Mouse (Mus musculus) CH12.LX (cell line): ENCODE results near the gene Cd34. TPM values are rescaled to one million over a fixed set of nuclear protein-coding genes. Genes with fewer than 3 reads are reported as not detected.

Experiments used
- DNase-seq: peaks from one replicate; pipeline ENCODE4 v3.0.0-alpha.2; 2013; ENCODE audit errors: extremely low read depth
- H3K27ac ChIP-seq: 2 replicates; pipeline ENCODE4 v1.5.1; 2012; ENCODE audit warnings: low read depth, mild to moderate bottlenecking, control low read depth, moderate library complexity; ENCODE audit not compliant: insufficient read depth
- H3K27me3 ChIP-seq: replicated peaks from 2 replicates; pipeline ENCODE3; 2012; ENCODE audit warnings: inconsistent platforms
- H3K36me3 ChIP-seq, 2 experiments: replicated peaks in 1 of 2; 2 replicates each; pipeline versions ENCODE3 to v1.6.1; 2012; ENCODE audit warnings: inconsistent platforms in 1 of 2, low read length in 1 of 2, mild to moderate bottlenecking in 1 of 2, mixed read lengths in 1 of 2, moderate library complexity in 1 of 2; ENCODE audit not compliant: control insufficient read depth in 1 of 2, insufficient read depth in 1 of 2
- H3K4me1 ChIP-seq, 2 experiments: 2 replicates each; pipeline ENCODE4 v1.6.1; 2012; ENCODE audit warnings: inconsistent platforms in 1 of 2, moderate library complexity in 1 of 2; ENCODE audit not compliant: insufficient read depth in 2 of 2, control insufficient read depth in 1 of 2
- H3K4me2 ChIP-seq: 2 replicates; pipeline ENCODE4 v1.6.1; 2012; ENCODE audit warnings: low read depth, mild to moderate bottlenecking, control low read depth; ENCODE audit not compliant: poor library complexity, insufficient read depth, severe bottlenecking
- H3K4me3 ChIP-seq, 3 experiments: fragments of 150-350 bp in 1 of 3; sonication (generic) in 1 of 3; replicated peaks in 1 of 3; 2 replicates each; pipeline versions ENCODE3 to v1.5.1; 2011 to 2012; ENCODE audit warnings: low read depth in 2 of 3, low read length in 2 of 3, mild to moderate bottlenecking in 2 of 3, moderate library complexity in 2 of 3, control low read depth in 1 of 3, improper control_type of control experiment in 1 of 3, inconsistent platforms in 1 of 3, mixed read lengths in 1 of 3; ENCODE audit not compliant: poor library complexity in 1 of 3
- H3K79me2 ChIP-seq: replicated peaks from 2 replicates; pipeline ENCODE4 v1.6.1; 2012; ENCODE audit warnings: mild to moderate bottlenecking, moderate library complexity; ENCODE audit not compliant: control insufficient read depth, poor library complexity, insufficient read depth, severe bottlenecking; ENCODE audit errors: extremely low read depth
- H3K9ac ChIP-seq: 2 replicates; pipeline ENCODE4 v1.6.1; 2012; ENCODE audit warnings: low read depth, mild to moderate bottlenecking, control low read depth, moderate library complexity; ENCODE audit not compliant: insufficient read depth
- H3K9me3 ChIP-seq: replicated peaks from 2 replicates; pipeline ENCODE3; 2012; ENCODE audit warnings: low read length, inconsistent platforms, mixed read lengths
- CHD2 ChIP-seq: IDR thresholded peaks from 2 replicates; pipeline ENCODE4 v1.6.1; 2011; ENCODE audit warnings: low read length, improper control_type of control experiment
- CTCF ChIP-seq, 2 experiments: IDR thresholded peaks in 1 of 2; conservative IDR thresholded peaks in 1 of 2; 2 replicates each; pipeline ENCODE4 v1.5.1; 2011 to 2012; ENCODE audit warnings: low read depth in 2 of 2, low read length in 2 of 2, improper control_type of control experiment in 1 of 2, inconsistent platforms in 1 of 2, mild to moderate bottlenecking in 1 of 2, moderate library complexity in 1 of 2
- ELF1 ChIP-seq: IDR thresholded peaks from 2 replicates; pipeline ENCODE4 v1.6.1; 2014; ENCODE audit warnings: low read depth, mild to moderate bottlenecking, inconsistent platforms, low read length, improper control_type of control experiment
- ETS1 ChIP-seq: conservative IDR thresholded peaks from 2 replicates; pipeline ENCODE4 v1.6.1; 2012; ENCODE audit warnings: low read depth, mild to moderate bottlenecking, inconsistent platforms, low read length, improper control_type of control experiment, moderate library complexity
- GABPA ChIP-seq: IDR thresholded peaks from 2 replicates; pipeline ENCODE4 v1.6.1; 2012; ENCODE audit warnings: low read depth, low read length, improper control_type of control experiment, inconsistent platforms; ENCODE audit not compliant: insufficient replicate concordance
- HCFC1 ChIP-seq: IDR thresholded peaks from 2 replicates; pipeline ENCODE4 v1.6.1; 2012; ENCODE audit warnings: low read depth, mild to moderate bottlenecking, inconsistent platforms, low read length, improper control_type of control experiment
- IRF4 ChIP-seq: IDR thresholded peaks from 2 replicates; pipeline ENCODE4 v1.6.1; 2014; ENCODE audit warnings: low read depth, mild to moderate bottlenecking, inconsistent platforms, low read length, improper control_type of control experiment
- JUN ChIP-seq: IDR thresholded peaks from 2 replicates; pipeline ENCODE4 v1.6.1; 2011; ENCODE audit warnings: low read depth, mild to moderate bottlenecking, low read length, improper control_type of control experiment, moderate library complexity; ENCODE audit not compliant: insufficient read depth
- MAFK ChIP-seq: IDR thresholded peaks from 2 replicates; pipeline ENCODE4 v1.6.1; 2011; ENCODE audit warnings: low read length, improper control_type of control experiment; ENCODE audit not compliant: insufficient replicate concordance
- MAX ChIP-seq: IDR thresholded peaks from 2 replicates; pipeline ENCODE4 v1.6.1; 2011; ENCODE audit warnings: low read length, improper control_type of control experiment
- MEF2A ChIP-seq: IDR thresholded peaks from 2 replicates; pipeline ENCODE4 v1.6.1; 2014; ENCODE audit warnings: low read depth, mild to moderate bottlenecking, inconsistent platforms, low read length, improper control_type of control experiment, borderline replicate concordance
- MXI1 ChIP-seq: IDR thresholded peaks from 2 replicates; pipeline ENCODE4 v1.6.1; 2011; ENCODE audit warnings: mild to moderate bottlenecking, low read depth, low read length, improper control_type of control experiment
- NRF1 ChIP-seq: IDR thresholded peaks from 2 replicates; pipeline ENCODE4 v1.6.1; 2014; ENCODE audit warnings: low read depth, mild to moderate bottlenecking, inconsistent platforms, low read length, improper control_type of control experiment, moderate library complexity
- PAX5 ChIP-seq: IDR thresholded peaks from 2 replicates; pipeline ENCODE4 v1.6.1; 2012; ENCODE audit warnings: low read length, inconsistent platforms, mixed read lengths
- POLR2A ChIP-seq: IDR thresholded peaks from 2 replicates; pipeline ENCODE4 v1.6.1; 2011; ENCODE audit warnings: low read depth, mild to moderate bottlenecking, improper control_type of control experiment, low read length
- POLR2AphosphoS2 ChIP-seq: IDR thresholded peaks from 2 replicates; pipeline ENCODE4 v1.6.1; 2011; ENCODE audit warnings: low read depth, low read length, improper control_type of control experiment
- RCOR1 ChIP-seq: conservative IDR thresholded peaks from 2 replicates; pipeline ENCODE4 v1.6.1; 2012; ENCODE audit warnings: low read depth, mild to moderate bottlenecking, inconsistent platforms, low read length, improper control_type of control experiment
- SIN3A ChIP-seq: IDR thresholded peaks from 2 replicates; pipeline ENCODE4 v1.6.1; 2012; ENCODE audit warnings: low read length, improper control_type of control experiment, inconsistent platforms
- SMC3 ChIP-seq: IDR thresholded peaks from 2 replicates; pipeline ENCODE4 v1.6.1; 2011; ENCODE audit warnings: low read depth, low read length, improper control_type of control experiment
- TBP ChIP-seq: conservative IDR thresholded peaks from 2 replicates; pipeline ENCODE4 v1.6.1; 2011; ENCODE audit warnings: low read depth, low read length, improper control_type of control experiment
- TCF12 ChIP-seq: IDR thresholded peaks from 2 replicates; pipeline ENCODE4 v1.6.1; 2014; ENCODE audit warnings: low read depth, mild to moderate bottlenecking, inconsistent platforms, low read length, improper control_type of control experiment
- USF1 ChIP-seq: IDR thresholded peaks from 2 replicates; pipeline ENCODE4 v1.6.1; 2014; ENCODE audit warnings: low read depth, mild to moderate bottlenecking, inconsistent platforms, low read length, improper control_type of control experiment
- USF2 ChIP-seq: conservative IDR thresholded peaks from 2 replicates; pipeline ENCODE4 v1.6.1; 2011; ENCODE audit warnings: low read depth, low read length, improper control_type of control experiment
- ZC3H11A ChIP-seq: IDR thresholded peaks from 2 replicates; pipeline ENCODE4 v1.6.1; 2012; ENCODE audit warnings: low read depth, mild to moderate bottlenecking, inconsistent platforms, low read length, improper control_type of control experiment
- ZKSCAN1 ChIP-seq: IDR thresholded peaks from 2 replicates; pipeline ENCODE4 v1.6.1; 2012; ENCODE audit warnings: low read depth, inconsistent platforms, low read length, improper control_type of control experiment, borderline replicate concordance
- ZMIZ1 ChIP-seq: IDR thresholded peaks from 2 replicates; pipeline ENCODE4 v1.6.1; 2012; ENCODE audit warnings: low read depth, mild to moderate bottlenecking, inconsistent platforms, low read length, improper control_type of control experiment
- ZNF384 ChIP-seq: IDR thresholded peaks from 2 replicates; pipeline ENCODE4 v1.6.1; 2012; ENCODE audit warnings: low read depth, low read length, improper control_type of control experiment, inconsistent platforms
- dilution Hi-C: fragments of 300-500 bp; cut with MboI; formaldehyde crosslinking; loops from 2 replicates; pipeline ENCODE4 v1.14.3; 2020; ENCODE audit warnings: low sequenced_read_pairs; ENCODE audit not compliant: extremely low pct_unique_long_range_greater_than_20kb, extremely low pct_ligation_motif_present
- in situ Hi-C: fragments of 300-500 bp; cut with MboI; formaldehyde crosslinking; loops from 3 replicates; pipeline ENCODE4 v1.14.3; 2019; ENCODE audit warnings: low sequenced_read_pairs, low pct_ligation_motif_present, low pct_unique_long_range_greater_than_20kb, mixed read lengths
- polyA plus RNA-seq: library from polyadenylated mRNA; unstranded; fragments of >175 nt; gene quantifications from 2 replicates; pipeline ENCODE4 v1.2.1, GENCODE M21; 2012; ENCODE audit warnings: low read depth; ENCODE audit not compliant: insufficient read length
- total RNA-seq, 2 experiments: library from RNA; depleted of rRNA; stranded (reverse); fragments of 300-350 nt in 1 of 2; fragments of >200 nt in 1 of 2; gene quantifications; 2 replicates each; pipeline ENCODE4 v1.2.3; 2012 to 2014

Gene Cd34
- total and polyA plus RNA-seq, 3 experiments: not detected

GRCm38 (mm10) chr1:195004194-195004593 is 65.6 kb downstream of the Cd34 start:
- no peak overlapping the region for H3K27ac ChIP-seq
- H3K9ac ChIP-seq: no peak overlapping the region
- no peaks in the 10 kb centered on the region; the same call in 1 of the 2 replicates for H3K79me2 ChIP-seq
- no peak overlapping the region for H3K4me2 ChIP-seq
- TF ChIP-seq NRF1 (no peak), PAX5 (no peak), ZMIZ1 (no peak), TBP (no peak), SIN3A (no peak), ELF1 (no peak), CTCF (conservative IDR thresholded peaks at IDR 0.05 in 1 of 2, IDR thresholded peaks at IDR 0.05 in 1 of 2; ENCODE audit: low read depth in 2 of 2, low read length in 2 of 2) (no peak), HCFC1 (no peak), TCF12 (no peak), RCOR1 (no peak), ZC3H11A (no peak), IRF4 (no peak), POLR2AphosphoS2 (no peak), MXI1 (no peak), CHD2 (no peak), ZKSCAN1 (no peak), SMC3 (no peak), POLR2A (no peak), ZNF384 (no peak)
- TF ChIP-seq, all 38 proteins: peak for 0
- no peak for DNase-seq
- Histone ChIP-seq H3K4me1 (peaks cover 0 to 9% of the 10 kb centered on the region in 2 experiments; a peak in 3 of 4 replicates), H3K27me3 (no peaks in the 10 kb centered on the region), H3K4me3 (no peak overlapping the region), H3K9me3 (no peaks in the 10 kb centered on the region), H3K36me3 (no peaks in the 10 kb centered on the region)
- dilution Hi-C loops: no loop called here
- in situ Hi-C loops: no loop called here

GRCm38 (mm10) chr1:195006267-195006666 is 67.6 kb downstream of the Cd34 start:
- Histone ChIP-seq H3K79me2 (no peaks in the 10 kb centered on the region), H3K9ac (no peak overlapping the region), H3K4me3 (no peak overlapping the region), H3K36me3 (no peaks in the 10 kb centered on the region), H3K9me3 (no peaks in the 10 kb centered on the region), H3K27me3 (no peaks in the 10 kb centered on the region), H3K4me1 (peaks cover 0 to 9% of the 10 kb centered on the region in 2 experiments; a peak in 3 of 4 replicates), H3K4me2 (no peak overlapping the region), H3K27ac (no peak overlapping the region)
- no peak for TF ChIP-seq USF1
- TF ChIP-seq MAFK: no peak
- TF ChIP-seq ELF1: no peak
- no peak for TF ChIP-seq ZC3H11A
- TF ChIP-seq ZKSCAN1: no peak
- no peak for TF ChIP-seq JUN
- no peak for TF ChIP-seq ETS1
- no peak for TF ChIP-seq ZMIZ1
- no peak for TF ChIP-seq TCF12
- no peak for TF ChIP-seq RCOR1
- TF ChIP-seq MAX: no peak
- no peak for TF ChIP-seq ZNF384
- TF ChIP-seq PAX5: no peak
- TF ChIP-seq GABPA: no peak
- no peak for TF ChIP-seq MEF2A
- no peak for TF ChIP-seq CHD2
- no peak for TF ChIP-seq MXI1
- no peak for TF ChIP-seq USF2
- no peak for DNase-seq
- dilution Hi-C loops: no loop called here
- in situ Hi-C loops: no loop called here
